Mouse (Mus musculus): ENCODE data around the gene Ghrl. TPM values are rescaled to one million over a fixed set of nuclear protein-coding genes. Genes with fewer than 3 reads are reported as not detected.
"Not testable (repeated sequence)": the region's sequence is repeated elsewhere in the genome, so short reads cannot be mapped to it uniquely, and the experiment has no call there.

Gene Ghrl
- polyA plus RNA-seq, 1 experiment from 2014 or later: not detected

DNA sequence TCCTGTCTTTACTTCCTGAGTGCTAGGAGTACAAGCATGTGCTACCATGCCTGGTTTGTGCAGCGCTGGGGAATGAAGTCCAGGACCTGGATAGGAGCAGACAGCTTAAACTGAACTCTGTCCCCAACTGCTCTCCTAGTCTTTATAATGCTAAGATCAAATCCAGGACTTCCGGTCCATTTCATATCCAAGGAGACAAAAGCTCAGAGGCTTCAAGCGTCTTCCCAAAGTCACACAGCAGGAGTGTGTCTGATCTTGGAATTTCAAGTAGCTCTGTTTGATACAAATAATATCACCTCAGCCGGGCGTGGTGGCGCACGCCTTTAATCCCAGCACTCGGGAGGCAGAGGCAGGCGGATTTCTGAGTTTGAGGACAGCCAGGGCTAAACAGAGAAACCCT lies 43.7 kb downstream of the Ghrl start:
- Histone ChIP-seq H3K4me3 (no peak overlapping the region), H3K4me1 (no peaks in the 10 kb centered on the region), H3K27me3 (replicated peaks) (no peaks in the 10 kb centered on the region), H3K9me3 (no peaks in the 10 kb centered on the region), H3K9ac (no peak overlapping the region), H3K27ac (no peak overlapping the region), H3K4me2 (replicated peaks) (no peak overlapping the region), H3K36me3 (no peaks in the 10 kb centered on the region)
- 93% methylated on average over 9 of the region's 9 CpGs for WGBS
- no peak for ATAC-seq (ENCODE audit: low FRiP score, low read depth)

DNA sequence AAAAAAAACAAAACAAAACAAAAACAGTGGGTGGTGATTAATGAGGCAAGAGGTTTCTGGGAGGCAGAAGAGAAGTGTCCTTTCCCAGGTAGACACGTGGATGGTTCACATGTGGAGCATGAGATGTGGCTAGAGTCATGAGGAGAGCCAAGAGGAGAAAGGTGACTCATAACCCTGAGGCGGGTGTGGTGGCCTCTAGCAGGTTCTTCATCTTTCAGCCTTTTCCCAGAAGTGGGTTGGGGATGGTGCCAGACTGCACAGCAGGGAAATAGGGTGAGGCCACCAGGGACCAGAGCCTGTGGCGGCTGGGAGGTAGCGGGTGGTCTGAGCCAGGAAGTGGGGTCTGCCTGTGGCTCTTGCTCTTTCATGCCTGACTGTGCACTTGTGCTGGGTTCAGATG lies 44.4 kb downstream of the Ghrl start:
- Histone ChIP-seq H3K4me1 (no peaks in the 10 kb centered on the region), H3K27me3 (replicated peaks) (no peaks in the 10 kb centered on the region), H3K27ac (no peak overlapping the region), H3K4me2 (replicated peaks) (no peak overlapping the region), H3K9ac (no peak overlapping the region), H3K4me3 (no peak overlapping the region), H3K36me3 (no peaks in the 10 kb centered on the region), H3K9me3 (no peaks in the 10 kb centered on the region)
- WGBS: 78% methylated on average over 4 of the region's 4 CpGs
- ATAC-seq (ENCODE audit: low FRiP score, low read depth): no peak

DNA sequence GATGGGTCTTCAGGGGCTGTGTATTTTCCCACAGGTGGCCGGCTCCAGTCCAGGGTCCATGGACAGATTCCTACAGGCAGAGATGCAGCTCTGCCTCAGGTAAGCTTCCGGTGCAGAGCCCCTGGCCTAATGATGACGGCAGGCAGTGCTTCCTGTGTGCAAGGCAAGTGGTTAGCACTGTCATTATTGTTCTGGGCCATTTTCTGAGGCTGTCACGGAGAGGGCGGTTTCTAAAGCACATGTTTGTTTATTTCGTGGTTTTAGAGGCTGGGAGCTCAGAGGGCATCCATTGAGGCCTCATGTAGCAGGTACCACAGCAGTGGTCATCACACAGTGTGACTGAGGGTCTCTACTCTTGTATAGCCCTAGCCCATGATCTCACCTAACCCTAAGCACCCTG lies 46.7 kb downstream of the Ghrl start:
- no peak overlapping the region for H3K4me3 ChIP-seq
- no peaks in the 10 kb centered on the region for H3K36me3 ChIP-seq
- H3K27ac ChIP-seq: no peak overlapping the region
- H3K4me2 ChIP-seq (replicated peaks): no peak overlapping the region
- no peak overlapping the region for H3K9ac ChIP-seq
- WGBS: 85% methylated on average over 6 of the region's 6 CpGs
- no peaks in the 10 kb centered on the region for H3K9me3 ChIP-seq
- no peaks in the 10 kb centered on the region for H3K27me3 ChIP-seq (replicated peaks)
- ATAC-seq (ENCODE audit: low FRiP score, low read depth): no peak
- peaks cover 6% of the 10 kb centered on the region for H3K4me1 ChIP-seq

DNA sequence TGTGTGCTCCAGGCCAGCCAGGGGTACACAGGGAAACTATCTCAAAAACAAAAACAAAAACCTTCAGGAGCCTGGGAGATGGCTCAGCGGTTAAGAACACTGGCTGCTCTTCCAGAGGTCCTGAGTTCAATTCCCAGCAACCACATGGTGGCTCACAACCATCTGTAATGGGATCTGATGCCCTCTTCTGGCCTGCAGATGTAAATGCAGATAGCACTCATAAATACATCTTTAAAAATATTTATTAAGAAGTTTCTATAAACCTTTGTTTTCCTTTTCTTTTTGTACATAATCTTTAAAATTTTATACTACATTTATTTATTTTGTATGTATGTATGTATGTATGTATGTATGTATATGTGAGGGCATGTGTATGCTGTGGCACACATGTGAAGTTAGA lies 47.7 kb downstream of the Ghrl start:
- not testable (repeated sequence) for H3K9ac ChIP-seq; H3K4me1 ChIP-seq; H3K36me3 ChIP-seq; ATAC-seq (ENCODE audit: low FRiP score, low read depth); H3K4me2 ChIP-seq (replicated peaks); H3K9me3 ChIP-seq; H3K27ac ChIP-seq; H3K27me3 ChIP-seq (replicated peaks); H3K4me3 ChIP-seq
- 88% methylated on average over 1 of the region's 1 CpGs for WGBS

DNA sequence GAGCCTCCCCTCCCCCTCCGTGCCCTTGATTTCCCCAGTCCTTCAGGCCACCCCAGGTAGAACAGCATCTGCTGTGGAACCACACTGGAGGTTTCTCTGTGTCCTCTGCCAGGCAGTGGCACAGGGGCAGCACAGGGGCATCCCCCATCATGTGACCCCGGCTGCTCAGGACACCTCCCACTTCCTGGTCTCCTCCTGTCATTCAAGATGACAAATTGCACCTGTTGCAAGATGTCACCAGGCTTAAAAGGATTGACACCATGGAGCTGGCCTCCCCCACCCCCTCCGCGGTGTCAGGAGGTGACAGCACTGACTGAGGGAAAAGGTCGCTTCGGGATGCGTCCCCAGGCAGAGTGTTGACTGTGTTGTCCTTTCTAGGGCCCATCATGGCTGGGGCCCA lies 49.9 kb downstream of the Ghrl start:
- no peak for ATAC-seq (ENCODE audit: low FRiP score, low read depth)
- H3K4me2 ChIP-seq (replicated peaks): no peak overlapping the region

DNA sequence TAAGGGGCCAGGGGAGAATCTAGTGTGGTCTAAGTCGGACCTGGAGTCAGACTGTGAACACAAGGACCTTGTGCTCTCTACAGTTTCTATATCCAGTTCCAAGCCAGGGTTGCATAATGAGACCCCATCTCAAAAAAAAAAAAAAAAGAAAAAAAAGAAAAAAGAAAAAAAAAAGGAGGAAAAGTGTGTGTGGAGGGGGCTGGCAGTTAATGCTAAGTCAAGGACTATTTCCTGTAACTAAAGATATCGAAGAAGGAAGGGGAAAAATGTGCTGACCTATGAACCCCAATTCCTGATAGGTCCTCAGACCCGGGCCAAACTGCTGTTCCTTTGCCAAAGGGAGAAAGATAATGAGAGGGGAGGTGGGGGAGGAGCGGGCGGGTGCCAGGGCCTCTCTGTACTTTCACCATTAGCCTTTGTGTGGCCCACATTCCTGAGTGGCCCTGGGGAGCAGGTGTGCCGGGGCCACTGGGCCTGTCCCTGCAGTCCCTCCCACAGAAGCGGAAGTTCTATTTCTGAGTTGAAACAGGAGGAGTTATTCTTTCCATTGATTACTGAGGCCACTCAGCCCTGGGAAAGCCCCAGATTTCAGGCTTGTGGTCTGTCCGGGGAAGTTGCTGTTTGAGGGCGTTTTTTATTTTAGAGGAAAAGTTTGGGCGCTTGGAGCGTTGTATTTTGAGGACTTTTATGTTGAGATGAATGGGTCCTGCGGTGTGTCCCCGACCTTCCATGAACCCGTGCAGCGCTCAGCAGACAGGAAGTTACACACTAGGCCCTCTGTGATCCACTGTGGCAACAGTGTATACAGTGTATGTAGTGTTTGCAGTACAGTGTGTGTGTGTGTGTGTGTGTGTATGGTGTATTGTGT lies 51.2 kb downstream of the Ghrl start:
- no peaks in the 10 kb centered on the region for H3K36me3 ChIP-seq
- H3K4me3 ChIP-seq: no peak overlapping the region
- H3K27me3 ChIP-seq (replicated peaks): no peaks in the 10 kb centered on the region
- H3K27ac ChIP-seq: no peak overlapping the region
- peaks cover 6% of the 10 kb centered on the region for H3K4me1 ChIP-seq
- 36% methylated on average over 15 of the region's 15 CpGs for WGBS
- no peak overlapping the region for H3K9ac ChIP-seq
- H3K4me2 ChIP-seq (replicated peaks): 0 out of 2 replicates have a peak overlapping the region, but pooled peaks have one; percentile 24
- no peaks in the 10 kb centered on the region for H3K9me3 ChIP-seq
- no peak for ATAC-seq (ENCODE audit: low FRiP score, low read depth)

More for the DNA sequence above, 49.9 kb downstream of the Ghrl start:
- H3K27me3 ChIP-seq (replicated peaks): no peaks in the 10 kb centered on the region
- H3K36me3 ChIP-seq: no peaks in the 10 kb centered on the region
- H3K9me3 ChIP-seq: no peaks in the 10 kb centered on the region
- no peak overlapping the region for H3K9ac ChIP-seq
- WGBS: 77% methylated on average over 7 of the region's 7 CpGs
- no peak overlapping the region for H3K4me3 ChIP-seq
- peaks cover 6% of the 10 kb centered on the region for H3K4me1 ChIP-seq
- H3K27ac ChIP-seq: no peak overlapping the region

DNA sequence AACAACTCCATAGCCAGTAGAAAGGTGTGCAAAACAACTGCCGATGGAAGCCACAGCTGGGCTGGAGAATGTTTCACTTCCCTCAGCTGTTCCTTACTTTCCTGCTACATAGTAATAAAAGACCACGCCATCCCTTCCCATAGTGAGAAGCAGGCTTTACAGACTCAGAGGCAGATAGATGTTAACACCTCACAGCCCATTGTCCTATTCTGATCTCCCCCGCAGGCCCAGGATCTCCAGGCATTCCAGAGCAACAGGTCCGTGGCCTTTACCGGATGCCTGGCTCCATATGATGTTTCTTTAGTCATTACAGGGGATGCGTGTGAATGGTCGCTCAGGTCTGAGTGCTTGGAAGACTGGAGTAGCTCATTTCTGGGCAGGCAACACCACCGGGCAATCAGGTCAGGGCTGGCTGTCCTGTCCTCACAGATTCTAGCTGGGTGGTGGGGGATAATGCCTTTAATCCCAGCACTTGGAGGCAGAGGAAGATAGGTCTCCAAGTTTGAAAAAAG lies 52.0 kb downstream of the Ghrl start:
- H3K36me3 ChIP-seq: no peaks in the 10 kb centered on the region
- WGBS: 57% methylated on average over 8 of the region's 8 CpGs
- H3K27me3 ChIP-seq (replicated peaks): no peaks in the 10 kb centered on the region
- H3K9ac ChIP-seq: no peak overlapping the region
- H3K4me2 ChIP-seq (replicated peaks): no peak overlapping the region
- H3K4me1 ChIP-seq: peaks cover 6% of the 10 kb centered on the region
- no peaks in the 10 kb centered on the region for H3K9me3 ChIP-seq
- ATAC-seq (ENCODE audit: low FRiP score, low read depth): no peak
- H3K4me3 ChIP-seq: no peak overlapping the region
- H3K27ac ChIP-seq: no peak overlapping the region

Small RNAs within 50 kb of the gene (microRNA-seq; reads per million reads assigned to microRNA genes)
- gene Mir7042: not detected

Other genes with a start within 250 kb of the Ghrl start
- 2.4 and 3.0 TPM in 2 replicates for gene Il17rc, start 248.5 kb downstream of the Ghrl start, polyA plus RNA-seq (2016; fragmentation: Nextera tagmentation; extraction: Ambion mirVana)
- gene Creld1, start 236.6 kb downstream of the Ghrl start, polyA plus RNA-seq (2016; fragmentation: Nextera tagmentation; extraction: Ambion mirVana): 58.0 and 62.5 TPM in 2 replicates
- gene Prrt3, start 217.9 kb downstream of the Ghrl start, polyA plus RNA-seq (2016; fragmentation: Nextera tagmentation; extraction: Ambion mirVana): 2.6 TPM in 2 replicates
- gene Emc3, start 188.2 kb downstream of the Ghrl start, polyA plus RNA-seq (2016; fragmentation: Nextera tagmentation; extraction: Ambion mirVana): 90.2 and 91.2 TPM in 2 replicates
- 8.3 and 8.4 TPM in 2 replicates for gene Fancd2, start 188.2 kb downstream of the Ghrl start, polyA plus RNA-seq (2016; fragmentation: Nextera tagmentation; extraction: Ambion mirVana)
- gene Fancd2os, start 119.2 kb downstream of the Ghrl start, polyA plus RNA-seq (2016; fragmentation: Nextera tagmentation; extraction: Ambion mirVana): 0.19 TPM in 1 of 2 replicates, not detected in the other
- 206 and 219 TPM in 2 replicates for gene Brk1, start 115.1 kb downstream of the Ghrl start, polyA plus RNA-seq (2016; fragmentation: Nextera tagmentation; extraction: Ambion mirVana)
- gene Vhl, start 95.9 kb downstream of the Ghrl start, polyA plus RNA-seq (2016; fragmentation: Nextera tagmentation; extraction: Ambion mirVana): 64.8 and 65.3 TPM in 2 replicates
- gene Irak2, start 81.4 kb downstream of the Ghrl start, polyA plus RNA-seq (2016; fragmentation: Nextera tagmentation; extraction: Ambion mirVana): 3.1 and 4.1 TPM in 2 replicates
- gene Tatdn2, start 22.8 kb downstream of the Ghrl start, polyA plus RNA-seq (2016; fragmentation: Nextera tagmentation; extraction: Ambion mirVana): 0.66 and 1.1 TPM in 2 replicates
- gene Sec13, start 20.9 kb upstream of the Ghrl start, polyA plus RNA-seq (2016; fragmentation: Nextera tagmentation; extraction: Ambion mirVana): 244 and 251 TPM in 2 replicates

All from neural tube, embryonic 12.5 days (tissue).